Mouse (Mus musculus) midbrain, postnatal 0 days (tissue): Measurements from ENCODE around the gene Slc24a4. TPM values are rescaled to one million over a fixed set of nuclear protein-coding genes. Genes with fewer than 3 reads are reported as not detected.
A peak's percentile ranks its signal among the peaks of the same experiment; 100 is the strongest.

ENCODE experiments used
- ATAC-seq: fragments of 200-750 bp; cut with Nextera tagmentation; 2 replicates; pipeline ENCODE4 v1.8.0; 2017; ENCODE audit warnings: moderate number of reproducible peaks, mild to moderate bottlenecking, moderate TSS enrichment, moderate library complexity; ENCODE audit not compliant: low FRiP score
- DNase-seq: peaks from one replicate; pipeline ENCODE4 v3.0.0-alpha.2; 2015; ENCODE audit warnings: low spot score
- H3K27ac ChIP-seq: fragments of 300-500 bp; sonication (generic); 2 replicates; pipeline ENCODE4 v1.5.1; 2014; ENCODE audit warnings: low read depth, mild to moderate bottlenecking, low read length, mixed read lengths
- H3K27me3 ChIP-seq: fragments of 300-500 bp; sonication (generic); 2 replicates; pipeline ENCODE4 v1.6.1; 2014; ENCODE audit warnings: low read length, control low read depth, mixed read lengths; ENCODE audit not compliant: insufficient read depth
- H3K36me3 ChIP-seq: fragments of 300-500 bp; sonication (generic); 2 replicates; pipeline ENCODE4 v1.6.1; 2014; ENCODE audit warnings: low read length, control low read depth, mixed read lengths; ENCODE audit not compliant: insufficient read depth
- H3K4me1 ChIP-seq: fragments of 300-500 bp; sonication (generic); 2 replicates; pipeline ENCODE4 v1.6.1; 2014; ENCODE audit warnings: mild to moderate bottlenecking, control low read depth, antibody characterized with exemption, low read length, mixed read lengths; ENCODE audit not compliant: insufficient read depth
- H3K4me2 ChIP-seq: fragments of 300-500 bp; sonication (generic); 2 replicates; pipeline ENCODE4 v1.6.1; 2014; ENCODE audit warnings: low read depth, mild to moderate bottlenecking, low read length, mixed read lengths; ENCODE audit not compliant: poor library complexity, severe bottlenecking
- H3K4me3 ChIP-seq: fragments of 300-500 bp; sonication (generic); 2 replicates; pipeline ENCODE4 v1.5.1; 2014; ENCODE audit warnings: low read depth, mild to moderate bottlenecking, low read length, moderate library complexity
- H3K9ac ChIP-seq: fragments of 300-500 bp; sonication (generic); replicated peaks from 2 replicates; pipeline ENCODE4 v1.6.1; 2014; ENCODE audit warnings: mild to moderate bottlenecking, low read length, moderate library complexity, mixed read lengths; ENCODE audit not compliant: poor library complexity, severe bottlenecking
- H3K9me3 ChIP-seq: fragments of 300-500 bp; sonication (generic); 2 replicates; pipeline ENCODE4 v1.6.1; 2016; ENCODE audit warnings: low read length, control low read depth
- CTCF ChIP-seq: IDR thresholded peaks from 2 replicates; pipeline ENCODE4 v1.5.1; 2016; ENCODE audit warnings: antibody characterized with exemption, mild to moderate bottlenecking
- WGBS: fragments of 180-500 bp; shearing (Covaris S2); extraction: QIAGEN DNeasy Blood & Tissue Kit; methylation state at CpG from one replicate; pipeline ENCODE4 v1.1.7; 2014; 5-methylcytosine and 5-hydroxymethylcytosine counted together
- polyA plus RNA-seq: library from polyadenylated mRNA; unstranded; fragments of >200 nt; fragmentation: Nextera tagmentation; extraction: Ambion mirVana; gene quantifications from 2 replicates; pipeline ENCODE4 v1.2.1, GENCODE M21; 2015
- total RNA-seq: library from RNA; depleted of rRNA; stranded (reverse); fragments of >200 nt; gene quantifications from 2 replicates; pipeline ENCODE4 v1.2.3, GENCODE M21; 2014

Gene Slc24a4
- total and polyA plus RNA-seq, 2 experiments from 2014 or later: 2.4 to 5.3 TPM

DNA sequence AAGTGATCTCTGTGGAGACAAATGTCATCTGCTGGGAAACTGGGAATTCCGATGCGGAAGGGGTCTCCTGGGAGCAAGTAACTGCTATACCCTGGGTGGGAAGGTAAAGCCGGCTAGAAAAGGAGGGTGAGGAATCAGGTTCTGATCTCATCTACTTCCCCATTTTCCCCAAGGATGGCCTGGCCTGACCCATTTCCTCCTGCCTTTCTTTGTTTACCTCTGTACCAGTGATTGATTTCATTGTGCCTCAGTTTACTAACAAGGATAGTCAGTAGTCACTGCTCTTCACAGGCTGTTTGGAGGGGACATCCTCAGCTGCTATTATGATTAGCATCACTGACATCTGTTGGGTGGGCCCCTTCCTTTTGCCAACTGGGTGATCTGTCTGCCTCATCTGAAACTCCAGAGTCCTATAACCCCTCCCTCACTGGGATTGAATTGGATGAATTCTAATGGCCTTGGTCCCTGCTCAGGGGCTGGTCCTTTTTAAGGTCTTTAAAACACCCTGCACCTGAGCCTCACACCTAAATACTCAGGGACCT is 156.2 kb downstream of the Slc24a4 start:
- Histone ChIP-seq H3K27ac (no peak overlapping the region), H3K36me3 (no peaks in the 10 kb centered on the region), H3K4me3 (no peak overlapping the region), H3K4me1 (peaks cover 5% of the 10 kb centered on the region; the same call in 1 of the 2 replicates), H3K9ac (no peak overlapping the region), H3K4me2 (peak overlapping the region; percentile 99; the same call in 1 of the 2 replicates), H3K27me3 (peaks cover 5% of the 10 kb centered on the region; the same call in 1 of the 2 replicates), H3K9me3 (no peaks in the 10 kb centered on the region)
- no peak for ATAC-seq
- TF ChIP-seq CTCF: no peak
- no peak for DNase-seq
- WGBS: 55% methylated on average over 3 of the region's 3 CpGs

DNA sequence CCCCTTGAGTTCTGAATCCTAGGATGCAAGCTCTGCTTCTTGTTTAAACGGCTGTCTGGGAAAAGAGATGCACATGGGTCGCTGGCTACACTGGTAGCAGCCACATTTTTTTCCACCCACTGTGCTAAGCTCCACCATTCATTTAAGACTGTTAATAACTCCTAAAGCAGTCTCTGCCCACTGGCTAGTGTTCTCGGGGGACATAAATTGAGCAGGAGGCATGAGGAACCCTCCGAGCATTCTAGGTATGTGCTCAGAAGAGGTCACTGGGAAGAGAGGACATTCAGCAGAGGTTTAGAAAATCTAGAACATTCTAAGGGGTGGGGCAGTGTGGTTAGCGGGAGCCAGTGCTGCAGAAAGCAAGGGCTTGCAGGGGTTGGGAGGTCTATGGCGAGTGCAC is 156.8 kb downstream of the Slc24a4 start:
- ATAC-seq: no peak
- H3K36me3 ChIP-seq: no peaks in the 10 kb centered on the region
- DNase-seq: no peak
- H3K9me3 ChIP-seq: no peaks in the 10 kb centered on the region
- no peak overlapping the region for H3K4me3 ChIP-seq
- WGBS: 82% methylated on average over 6 of the region's 6 CpGs
- peaks cover 5% of the 10 kb centered on the region; the same call in 1 of the 2 replicates for H3K27me3 ChIP-seq
- no peak overlapping the region for H3K27ac ChIP-seq
- no peak overlapping the region for H3K9ac ChIP-seq
- peaks cover 5% of the 10 kb centered on the region; the same call in 1 of the 2 replicates for H3K4me1 ChIP-seq
- TF ChIP-seq CTCF: no peak
- no peak overlapping the region for H3K4me2 ChIP-seq

DNA sequence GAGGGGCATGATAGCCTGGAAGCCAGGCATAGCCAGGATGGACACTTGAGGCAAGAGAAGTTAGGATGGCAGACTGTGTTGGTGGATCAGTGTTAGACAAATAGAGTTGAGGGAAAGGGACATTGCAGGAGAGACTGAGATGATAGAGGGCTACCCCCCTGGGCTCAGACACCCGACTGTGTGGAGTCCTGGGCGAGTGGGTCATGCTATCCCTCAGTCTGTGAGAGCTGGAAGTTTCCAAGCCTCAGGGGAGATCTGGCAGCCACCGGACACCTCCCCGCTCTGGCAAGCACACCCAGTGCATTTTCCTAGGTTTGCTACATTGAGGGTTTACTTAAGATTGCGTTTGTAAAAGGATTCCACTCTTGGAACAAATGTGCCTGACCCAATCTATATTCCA is 157.2 kb downstream of the Slc24a4 start:
- no peak overlapping the region for H3K4me2 ChIP-seq
- H3K27ac ChIP-seq: no peak overlapping the region
- ATAC-seq: no peak
- H3K9me3 ChIP-seq: no peaks in the 10 kb centered on the region
- 78% methylated on average over 5 of the region's 5 CpGs for WGBS
- no peak for TF ChIP-seq CTCF
- DNase-seq: no peak
- peaks cover 5% of the 10 kb centered on the region; the same call in 1 of the 2 replicates for H3K4me1 ChIP-seq
- no peak overlapping the region for H3K4me3 ChIP-seq
- no peak overlapping the region for H3K9ac ChIP-seq
- no peaks in the 10 kb centered on the region for H3K36me3 ChIP-seq
- H3K27me3 ChIP-seq: peaks cover 5% of the 10 kb centered on the region; the same call in 1 of the 2 replicates

GRCm38 (mm10) chr12:102286681-102287414 is 158.3 kb downstream of the Slc24a4 start:
- no peaks in the 10 kb centered on the region for H3K9me3 ChIP-seq
- 71% methylated on average over 10 of the region's 10 CpGs for WGBS
- peak; percentile 62 for DNase-seq
- no peaks in the 10 kb centered on the region for H3K36me3 ChIP-seq
- TF ChIP-seq CTCF: no peak
- H3K4me3 ChIP-seq: no peak overlapping the region
- no peak for ATAC-seq
- H3K9ac ChIP-seq: no peak overlapping the region
- no peak overlapping the region for H3K27ac ChIP-seq
- H3K27me3 ChIP-seq: peaks cover 5% of the 10 kb centered on the region; the same call in 1 of the 2 replicates
- no peak overlapping the region for H3K4me2 ChIP-seq
- H3K4me1 ChIP-seq: peaks cover 5% of the 10 kb centered on the region; the same call in 1 of the 2 replicates

GRCm38 (mm10) chr12:102287904-102288602 is 159.5 kb downstream of the Slc24a4 start:
- H3K9me3 ChIP-seq: no peaks in the 10 kb centered on the region
- no peak for DNase-seq
- H3K36me3 ChIP-seq: no peaks in the 10 kb centered on the region
- no peak overlapping the region for H3K27ac ChIP-seq
- no peak overlapping the region for H3K4me2 ChIP-seq
- no peak overlapping the region for H3K4me3 ChIP-seq
- WGBS: 76% methylated on average over 6 of the region's 6 CpGs
- H3K9ac ChIP-seq: no peak overlapping the region
- TF ChIP-seq CTCF: no peak
- H3K27me3 ChIP-seq: peaks cover 5% of the 10 kb centered on the region; the same call in 1 of the 2 replicates
- ATAC-seq: no peak
- peaks cover 5% of the 10 kb centered on the region; the same call in 1 of the 2 replicates for H3K4me1 ChIP-seq
